Mouse (Mus musculus) stomach, embryonic 14.5 days (tissue): ENCODE measurements at regions not wholly inside any gene's neighbourhood (a gene's known extent, or its start where the extent isn't known, plus 50 kb on each side); places are given as distances from the start of the nearest gene placed in this dataset.

ENCODE experiments used
- ATAC-seq: fragments of 200-750 bp; cut with Nextera tagmentation; 2 replicates; pipeline ENCODE4 v1.8.0; 2017; ENCODE audit warnings: low read depth, moderate TSS enrichment; ENCODE audit not compliant: insufficient number of reproducible peaks, insufficient read depth, low FRiP score
- H3K27ac ChIP-seq: fragments of 300-500 bp; sonication (generic); 2 replicates; pipeline ENCODE4 v1.5.1; 2014; ENCODE audit warnings: mild to moderate bottlenecking, low read length, moderate library complexity, mixed read lengths
- H3K27me3 ChIP-seq: fragments of 300-500 bp; sonication (generic); 2 replicates; pipeline ENCODE4 v1.6.1; 2014; ENCODE audit warnings: low read length, control low read depth, mixed read lengths; ENCODE audit not compliant: control insufficient read depth, insufficient read depth
- H3K36me3 ChIP-seq: fragments of 300-500 bp; sonication (generic); 2 replicates; pipeline ENCODE4 v1.6.1; 2014; ENCODE audit warnings: mild to moderate bottlenecking, control low read depth, low read length, moderate library complexity, mixed read lengths; ENCODE audit not compliant: control insufficient read depth, insufficient read depth
- H3K4me1 ChIP-seq: fragments of 300-500 bp; sonication (generic); 2 replicates; pipeline ENCODE4 v1.6.1; 2014; ENCODE audit warnings: low read length, control low read depth, mixed read lengths; ENCODE audit not compliant: control insufficient read depth, insufficient read depth
- H3K4me2 ChIP-seq: fragments of 300-500 bp; sonication (generic); replicated peaks from 2 replicates; pipeline ENCODE4 v1.6.1; 2014; ENCODE audit warnings: low read depth, low read length, control low read depth
- H3K4me3 ChIP-seq: fragments of 300-500 bp; sonication (generic); 2 replicates; pipeline ENCODE4 v1.5.1; 2014; ENCODE audit warnings: low read depth, low read length, control low read depth
- H3K9ac ChIP-seq: fragments of 300-500 bp; sonication (generic); replicated peaks from 2 replicates; pipeline ENCODE4 v1.6.1; 2014; ENCODE audit warnings: low read depth, mild to moderate bottlenecking, control low read depth, low read length, moderate library complexity, mixed read lengths
- H3K9me3 ChIP-seq: fragments of 300-500 bp; sonication (generic); 2 replicates; pipeline ENCODE4 v1.6.1; 2016; ENCODE audit warnings: low read depth, low read length, control low read depth; ENCODE audit not compliant: control insufficient read depth
- WGBS: fragments of 180-500 bp; shearing (Covaris S2); extraction: QIAGEN DNeasy Blood & Tissue Kit; methylation state at CpG from one replicate; pipeline ENCODE4 v1.1.7; 2014; 5-methylcytosine and 5-hydroxymethylcytosine counted together

- H3K27ac ChIP-seq = no peak overlapping the region
- WGBS = 90% methylated on average over 7 of the region's 7 CpGs
- no peak overlapping the region for H3K9ac ChIP-seq
- no peak overlapping the region for H3K4me3 ChIP-seq
- no peaks in the 10 kb centered on the region for H3K36me3 ChIP-seq
- no peak for ATAC-seq
- no peaks in the 10 kb centered on the region for H3K27me3 ChIP-seq
- H3K4me2 ChIP-seq = no peak overlapping the region
- H3K4me1 ChIP-seq = no peaks in the 10 kb centered on the region
- H3K9me3 ChIP-seq = no peaks in the 10 kb centered on the region
Observed at GRCm38 (mm10) chr16:76158585-76158984, 136.5 kb upstream of the Samsn1 start.

GRCm38 (mm10) chr16:76153766-76154525 lies 131.9 kb upstream of the Samsn1 start:
- H3K9me3 ChIP-seq = no peaks in the 10 kb centered on the region
- H3K9ac ChIP-seq = no peak overlapping the region
- no peaks in the 10 kb centered on the region for H3K36me3 ChIP-seq
- H3K4me1 ChIP-seq = no peaks in the 10 kb centered on the region
- WGBS = 61% methylated on average over 12 of the region's 12 CpGs
- no peak for ATAC-seq
- H3K4me3 ChIP-seq = no peak overlapping the region
- no peak overlapping the region for H3K4me2 ChIP-seq
- H3K27me3 ChIP-seq = no peaks in the 10 kb centered on the region
- no peak overlapping the region for H3K27ac ChIP-seq

GRCm38 (mm10) chr16:76149581-76149980 lies 127.5 kb upstream of the Samsn1 start:
- ATAC-seq = no peak
- Histone ChIP-seq H3K27ac (no peak overlapping the region), H3K4me3 (no peak overlapping the region), H3K9ac (no peak overlapping the region), H3K36me3 (no peaks in the 10 kb centered on the region), H3K4me1 (no peaks in the 10 kb centered on the region), H3K4me2 (no peak overlapping the region), H3K9me3 (no peaks in the 10 kb centered on the region), H3K27me3 (no peaks in the 10 kb centered on the region)
- 69% methylated on average over 5 of the region's 5 CpGs for WGBS

DNA sequence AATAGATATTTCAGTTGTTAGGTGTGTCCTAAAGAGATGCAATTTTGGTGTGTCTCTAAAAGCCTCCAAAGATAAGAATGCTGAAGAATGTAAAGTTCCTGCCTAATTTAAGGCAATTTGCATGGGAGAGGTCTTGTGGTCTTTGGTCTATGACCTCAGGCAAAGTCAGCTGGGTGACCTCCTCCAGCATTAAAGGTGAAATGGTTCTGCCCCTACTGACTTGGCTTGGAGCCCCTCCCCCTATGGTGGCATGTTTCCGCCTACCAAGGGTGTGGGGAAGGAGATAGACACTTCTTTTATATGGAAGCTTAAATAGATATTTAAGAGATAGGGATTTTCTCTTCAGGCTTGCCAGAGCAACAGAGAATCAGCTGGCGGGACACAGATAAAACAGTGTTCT lies 111.8 kb upstream of the Samsn1 start:
- 86% methylated on average over 2 of the region's 2 CpGs for WGBS

DNA sequence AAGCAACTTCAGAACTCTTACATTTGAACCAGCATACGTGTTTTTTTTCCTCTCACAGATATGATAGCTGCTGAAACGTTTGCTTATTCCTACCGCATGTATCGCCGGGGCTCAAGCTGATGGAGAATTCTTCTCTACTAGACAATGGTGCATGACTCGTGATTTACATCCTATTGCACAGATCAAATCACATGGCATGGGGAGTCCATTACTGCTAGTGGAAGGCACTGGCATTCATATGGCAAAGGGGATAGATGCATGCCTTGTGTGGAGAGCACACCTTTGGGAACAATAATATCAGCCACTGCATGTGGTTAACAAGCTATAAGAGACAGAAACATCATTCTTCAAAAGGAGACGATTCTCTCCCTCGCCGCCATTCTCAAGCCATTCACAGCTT lies 108.4 kb upstream of the Samsn1 start:
- H3K4me1 ChIP-seq = no peaks in the 10 kb centered on the region
- no peak overlapping the region for H3K4me2 ChIP-seq
- H3K36me3 ChIP-seq = no peaks in the 10 kb centered on the region
- H3K9me3 ChIP-seq = no peaks in the 10 kb centered on the region
- no peak overlapping the region for H3K9ac ChIP-seq
- no peak overlapping the region for H3K4me3 ChIP-seq
- no peak for ATAC-seq
- H3K27ac ChIP-seq = no peak overlapping the region
- WGBS = 85% methylated on average over 9 of the region's 9 CpGs
- no peaks in the 10 kb centered on the region for H3K27me3 ChIP-seq

More for the DNA sequence above, 111.8 kb upstream of the Samsn1 start:
- H3K36me3 ChIP-seq = no peaks in the 10 kb centered on the region
- no peak for ATAC-seq
- H3K9ac ChIP-seq = no peak overlapping the region
- no peaks in the 10 kb centered on the region for H3K4me1 ChIP-seq
- no peak overlapping the region for H3K4me2 ChIP-seq
- H3K9me3 ChIP-seq = no peaks in the 10 kb centered on the region
- no peak overlapping the region for H3K4me3 ChIP-seq
- H3K27me3 ChIP-seq = no peaks in the 10 kb centered on the region
- H3K27ac ChIP-seq = no peak overlapping the region

- Histone ChIP-seq H3K9ac (no peak overlapping the region), H3K4me2 (no peak overlapping the region), H3K36me3 (no peaks in the 10 kb centered on the region), H3K4me3 (no peak overlapping the region), H3K4me1 (no peaks in the 10 kb centered on the region), H3K27me3 (no peaks in the 10 kb centered on the region), H3K27ac (no peak overlapping the region), H3K9me3 (no peaks in the 10 kb centered on the region)
- no peak for ATAC-seq
- 83% methylated on average over 2 of the region's 2 CpGs for WGBS
Observed at GRCm38 (mm10) chr16:76129982-76130381, 107.9 kb upstream of the Samsn1 start.

DNA sequence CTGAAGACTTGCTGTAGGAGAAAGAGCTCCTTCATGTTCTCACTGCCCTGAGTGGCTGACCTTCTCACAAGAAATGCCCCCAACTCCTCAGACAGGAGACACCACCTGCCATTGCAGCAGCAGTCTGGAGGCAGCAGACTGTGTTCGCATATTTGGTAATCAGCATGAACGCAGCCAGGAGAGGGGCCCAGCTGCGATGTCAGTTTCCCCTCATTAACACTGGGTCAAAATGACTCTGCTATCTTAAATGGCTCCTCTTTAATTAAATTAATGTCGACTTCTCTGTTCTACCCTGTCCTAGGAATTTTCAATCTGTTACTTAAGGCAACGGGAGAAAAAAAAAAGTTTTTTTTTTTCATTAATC lies 100.9 kb upstream of the Samsn1 start:
- WGBS = 68% methylated on average over 5 of the region's 5 CpGs
- Histone ChIP-seq H3K4me1 (no peaks in the 10 kb centered on the region), H3K27me3 (no peaks in the 10 kb centered on the region), H3K9me3 (no peaks in the 10 kb centered on the region), H3K4me3 (no peak overlapping the region), H3K36me3 (no peaks in the 10 kb centered on the region), H3K27ac (no peak overlapping the region), H3K9ac (no peak overlapping the region), H3K4me2 (no peak overlapping the region)
- ATAC-seq = no peak

DNA sequence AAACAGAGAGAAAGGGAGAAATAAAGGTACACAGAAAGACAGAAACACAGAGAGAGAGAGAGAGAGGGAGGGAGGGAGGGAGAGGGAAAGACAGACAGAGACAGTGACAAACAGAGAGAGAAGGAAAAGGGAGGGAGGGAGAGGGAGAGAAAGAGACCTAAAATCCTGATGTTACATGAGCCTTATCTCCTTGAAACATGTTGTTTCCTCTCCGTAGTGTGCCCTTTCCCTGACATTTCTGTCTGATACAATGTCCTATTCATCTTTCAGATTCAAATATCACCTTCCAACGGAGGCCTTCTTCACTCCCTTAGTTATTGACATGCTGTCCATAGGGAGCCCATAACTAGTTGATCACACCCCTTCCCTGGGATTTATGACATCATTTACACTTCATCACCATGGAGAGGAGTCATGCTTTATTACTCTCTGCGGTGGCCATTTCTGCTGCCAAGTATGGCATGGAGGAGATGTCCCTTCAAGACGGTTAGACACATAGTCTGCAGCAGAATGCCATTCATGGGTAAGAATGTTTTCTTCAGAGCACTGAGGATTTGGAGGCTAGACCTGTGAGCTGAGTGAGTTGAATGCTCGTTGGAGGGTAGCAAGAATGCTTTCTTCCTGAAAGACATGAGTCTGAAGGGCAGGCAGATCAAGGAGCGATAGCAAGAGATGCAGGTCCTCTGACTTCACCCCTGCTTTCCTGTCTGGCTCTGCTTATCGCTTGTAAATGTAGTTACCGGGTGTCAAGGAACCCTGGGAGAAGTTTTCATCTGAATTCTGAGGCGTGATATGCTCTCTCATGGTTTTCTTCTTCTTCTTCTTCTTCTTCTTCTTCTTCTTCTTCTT lies 100.3 kb upstream of the Samsn1 start:
- H3K4me1 ChIP-seq = no peaks in the 10 kb centered on the region
- H3K4me2 ChIP-seq = no peak overlapping the region
- H3K9me3 ChIP-seq = no peaks in the 10 kb centered on the region
- H3K27ac ChIP-seq = no peak overlapping the region
- no peaks in the 10 kb centered on the region for H3K27me3 ChIP-seq
- no peak for ATAC-seq
- H3K9ac ChIP-seq = no peak overlapping the region
- no peak overlapping the region for H3K4me3 ChIP-seq
- H3K36me3 ChIP-seq = no peaks in the 10 kb centered on the region
- 78% methylated on average over 9 of the region's 9 CpGs for WGBS
